Mouse (Mus musculus): ENCODE data around the gene Kcnmb4.

Gene Kcnmb4

GRCm38 (mm10) chr10:116397973-116398372 lies 75.7 kb downstream of the Kcnmb4 start:
- DNase-seq (ENCODE audit: low read depth): no peak

- no peak for DNase-seq (ENCODE audit: low read depth)
Observed at GRCm38 (mm10) chr10:116397573-116397972, 76.1 kb downstream of the Kcnmb4 start.

- DNase-seq (ENCODE audit: low read depth): no peak
Observed at GRCm38 (mm10) chr10:116396966-116397365, 76.7 kb downstream of the Kcnmb4 start.

- DNase-seq (ENCODE audit: low read depth): no peak
Observed at GRCm38 (mm10) chr10:116396279-116396678, 77.4 kb downstream of the Kcnmb4 start.

- no peak for DNase-seq (ENCODE audit: low read depth)
Observed at GRCm38 (mm10) chr10:116394585-116394984, 79.1 kb downstream of the Kcnmb4 start.

DNA sequence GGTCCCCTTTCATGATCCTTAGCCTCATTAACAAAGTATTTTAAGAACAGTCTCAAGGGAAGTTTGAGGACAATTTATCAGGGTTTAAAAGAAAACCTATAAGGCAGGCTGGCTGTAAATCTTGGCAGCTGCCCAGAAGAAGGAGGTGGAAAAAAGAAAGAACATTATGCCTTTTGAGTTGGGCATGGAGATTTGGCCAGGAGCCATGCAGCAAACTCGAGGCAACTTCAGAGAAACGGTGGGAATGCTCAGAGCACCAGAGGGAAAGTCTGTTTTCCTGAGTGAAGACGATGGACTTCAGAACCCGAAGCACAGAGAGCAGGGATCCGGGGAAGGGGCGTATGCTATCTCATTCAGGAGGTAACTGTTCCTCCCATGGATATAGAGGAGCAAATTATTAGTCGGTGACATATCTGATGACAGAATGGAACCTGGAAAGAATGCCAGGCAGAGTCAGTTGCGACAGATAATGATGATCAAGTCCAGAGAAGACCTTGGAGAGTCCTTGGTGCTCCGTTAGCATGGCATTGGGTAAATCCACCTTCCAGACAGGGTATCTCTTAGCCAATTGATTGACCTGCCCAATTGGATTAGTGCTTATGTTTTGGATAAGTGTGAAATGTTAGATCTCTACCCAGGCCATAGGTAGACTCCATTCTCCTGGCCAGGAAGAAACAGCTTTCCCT lies 79.7 kb downstream of the Kcnmb4 start:
- DNase-seq (ENCODE audit: low read depth): no peak

GRCm38 (mm10) chr10:116388840-116389239 lies 84.8 kb downstream of the Kcnmb4 start:
- no peak for DNase-seq (ENCODE audit: low read depth)

DNA sequence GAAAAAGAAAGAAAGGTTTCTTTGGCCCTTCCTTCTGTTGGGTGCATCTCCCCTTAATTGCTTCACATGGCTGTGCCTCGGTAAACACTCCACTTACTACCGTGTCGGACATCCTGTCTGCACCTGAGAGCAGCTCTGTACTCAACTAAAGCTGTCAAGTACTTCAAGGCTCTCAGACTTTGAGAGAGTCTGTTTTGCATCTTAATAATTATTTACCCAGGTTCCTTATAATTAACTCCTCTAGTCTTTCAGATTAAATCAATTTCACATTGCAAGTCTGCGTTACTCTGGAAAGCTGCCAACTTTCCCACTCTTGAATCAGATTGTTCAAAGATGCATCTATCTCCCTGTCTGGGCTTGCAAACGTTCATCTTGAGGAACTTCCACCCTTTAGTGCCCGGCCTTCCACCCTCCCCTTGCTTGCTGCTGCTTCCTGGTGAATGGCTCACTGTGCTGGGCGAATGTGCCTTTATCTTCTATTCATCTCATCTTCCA lies 87.2 kb downstream of the Kcnmb4 start:
- DNase-seq (ENCODE audit: low read depth): no peak

DNA sequence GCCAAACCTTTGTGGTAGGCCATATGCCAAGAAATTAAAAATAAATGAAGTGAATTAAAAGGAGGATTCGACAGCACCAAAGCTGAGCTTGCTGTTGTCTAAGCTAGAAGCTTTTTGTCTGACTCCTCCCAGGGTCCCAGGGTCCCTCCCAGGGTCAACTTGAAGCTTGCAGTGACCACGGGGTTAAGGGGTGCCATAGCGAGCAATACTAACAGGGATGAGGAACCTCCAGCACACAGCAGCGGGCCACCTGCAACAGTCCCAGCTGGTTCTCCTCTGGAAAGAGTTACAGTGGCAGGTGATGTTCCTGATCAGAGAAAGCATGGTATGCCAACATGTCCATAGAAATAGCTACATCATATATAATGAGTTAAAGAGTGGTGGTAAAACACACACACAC lies 89.3 kb downstream of the Kcnmb4 start:
- no peak for DNase-seq (ENCODE audit: low read depth)

GRCm38 (mm10) chr10:116382826-116383685 lies 90.6 kb downstream of the Kcnmb4 start:
- no peak for DNase-seq (ENCODE audit: low read depth)

DNA sequence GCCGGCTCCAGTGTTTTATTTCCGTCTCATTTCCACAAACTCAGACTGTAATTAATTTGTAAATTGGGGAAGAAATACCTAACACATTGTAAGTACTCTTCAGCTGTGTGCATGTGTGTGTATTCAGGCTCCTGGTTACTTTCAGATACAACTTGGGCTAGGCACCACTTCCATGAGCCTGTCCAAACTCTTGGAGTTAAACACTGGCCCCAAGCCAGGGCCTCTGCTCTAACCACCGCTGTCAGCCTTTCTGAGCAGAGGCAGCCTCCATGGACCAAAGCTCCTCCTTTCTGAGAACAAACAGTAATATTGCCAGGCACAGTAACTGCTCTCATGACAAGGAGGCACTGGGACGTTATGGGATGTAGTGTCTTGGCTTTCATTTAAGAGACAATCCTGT lies 96.8 kb downstream of the Kcnmb4 start:
- DNase-seq (ENCODE audit: low read depth): no peak

- DNase-seq (ENCODE audit: low read depth): no peak
Observed at GRCm38 (mm10) chr10:116374111-116374510, 99.6 kb downstream of the Kcnmb4 start.

DNA sequence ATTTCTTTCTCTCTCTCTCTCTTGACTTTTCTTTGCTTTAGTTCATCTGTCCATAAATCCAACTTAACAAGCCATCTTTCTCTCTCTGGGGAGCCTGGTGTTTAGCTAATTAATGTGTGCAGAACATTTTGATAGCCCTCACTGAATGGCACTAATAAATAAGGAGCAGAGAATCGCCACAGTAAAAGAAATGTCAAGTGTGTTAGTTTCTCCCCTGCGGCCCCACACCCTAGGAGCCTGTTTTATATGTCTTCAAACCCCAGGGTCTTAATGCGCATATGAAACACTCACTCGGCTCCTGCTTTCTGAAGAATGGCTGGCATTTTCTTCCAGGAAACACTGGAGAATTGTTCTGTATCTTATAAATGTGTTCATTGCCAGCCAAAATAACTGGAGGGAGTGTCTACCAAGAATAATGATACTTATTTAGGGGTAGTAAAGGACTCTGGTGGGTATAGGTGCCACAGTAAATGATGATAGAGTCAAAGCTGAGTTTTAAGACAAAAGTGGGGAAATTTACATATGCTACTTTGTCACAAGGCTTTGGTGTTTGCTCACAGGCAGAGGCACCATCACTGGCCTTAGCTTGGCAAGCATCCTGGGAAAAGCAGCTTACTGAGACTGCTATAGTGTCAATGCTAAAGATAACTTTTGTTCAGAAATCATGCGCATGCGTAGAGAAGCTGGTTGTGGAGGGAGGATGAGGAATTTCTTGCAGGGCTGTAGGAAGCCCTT lies 102.5 kb downstream of the Kcnmb4 start:
- no peak for DNase-seq (ENCODE audit: low read depth)
